Mouse (Mus musculus): Measurements from ENCODE around the gene Cdkl5.

GRCm38 (mm10) chrX:160944722-160945121, 49.8 kb downstream of the Cdkl5 start:
- no peak for TF ChIP-seq CTCF (IDR thresholded peaks at IDR 0.05; ENCODE audit: borderline replicate concordance, insufficient read depth, low read length)
- TF ChIP-seq POLR2A (IDR thresholded peaks at IDR 0.05; ENCODE audit: low read depth, low read length), result no peak

Data from embryonic fibroblast, embryonic 13.5 days (primary cell).